In genomic region chr15:61546608-61547007, GRCm38 (mm10) we compare ENCODE assay signal across 16 mouse cellular contexts.
"Had no signal": no experiment of that assay in that cellular context is flagged by ENCODE, and none has a peak within 500 bp of the region (broad histone marks: within the 10 kb centered on the region; RNA-seq: fewer than 3 reads in every experiment).

No protein-coding gene starts in this region.

- H3K4me1 ChIP-seq: liver, embryonic 15.5 days; neural tube, embryonic 12.5 days had no signal

- H3K9ac ChIP-seq: liver, embryonic 15.5 days; midbrain, embryonic 13.5 days; neural tube, embryonic 12.5 days had no signal

- H3K9me3 ChIP-seq: liver, embryonic 15.5 days; midbrain, embryonic 13.5 days; neural tube, embryonic 12.5 days had no signal

- H3K36me3 ChIP-seq: liver, embryonic 15.5 days; midbrain, embryonic 13.5 days; neural tube, embryonic 12.5 days had no signal

- H3K27ac ChIP-seq: layer of hippocampus, adult 2 months; liver, embryonic 15.5 days; midbrain, embryonic 13.5 days; neural tube, embryonic 12.5 days; stomach, postnatal 0 days had no signal

- H3K27me3 ChIP-seq: liver, embryonic 15.5 days; midbrain, embryonic 13.5 days; neural tube, embryonic 12.5 days had no signal

- DNase-seq: kidney, postnatal 10 days; kidney, postnatal 4 days; left cerebral cortex, postnatal 4 days; lung, adult 2 months; lung, postnatal 36 days; retina, postnatal 1 day; right cerebral cortex, postnatal 4 days; spleen, adult 18-20 months had no signal

- H3K4me3 ChIP-seq: layer of hippocampus, adult 2 months; liver, embryonic 15.5 days; midbrain, embryonic 13.5 days; myocyte; neural tube, embryonic 12.5 days had no signal

- ATAC-seq: lung, postnatal 0 days; midbrain, embryonic 13.5 days had no signal

- H3K4me2 ChIP-seq: liver, embryonic 11.5 days; liver, embryonic 15.5 days; midbrain, embryonic 13.5 days; neural tube, embryonic 12.5 days had no signal
